Mouse (Mus musculus): ENCODE data around the gene Ccdc190. TPM values are rescaled to one million over a fixed set of nuclear protein-coding genes. Genes with fewer than 3 reads are reported as not detected.

Gene Ccdc190
- total and polyA plus RNA-seq, 3 experiments = not detected

DNA sequence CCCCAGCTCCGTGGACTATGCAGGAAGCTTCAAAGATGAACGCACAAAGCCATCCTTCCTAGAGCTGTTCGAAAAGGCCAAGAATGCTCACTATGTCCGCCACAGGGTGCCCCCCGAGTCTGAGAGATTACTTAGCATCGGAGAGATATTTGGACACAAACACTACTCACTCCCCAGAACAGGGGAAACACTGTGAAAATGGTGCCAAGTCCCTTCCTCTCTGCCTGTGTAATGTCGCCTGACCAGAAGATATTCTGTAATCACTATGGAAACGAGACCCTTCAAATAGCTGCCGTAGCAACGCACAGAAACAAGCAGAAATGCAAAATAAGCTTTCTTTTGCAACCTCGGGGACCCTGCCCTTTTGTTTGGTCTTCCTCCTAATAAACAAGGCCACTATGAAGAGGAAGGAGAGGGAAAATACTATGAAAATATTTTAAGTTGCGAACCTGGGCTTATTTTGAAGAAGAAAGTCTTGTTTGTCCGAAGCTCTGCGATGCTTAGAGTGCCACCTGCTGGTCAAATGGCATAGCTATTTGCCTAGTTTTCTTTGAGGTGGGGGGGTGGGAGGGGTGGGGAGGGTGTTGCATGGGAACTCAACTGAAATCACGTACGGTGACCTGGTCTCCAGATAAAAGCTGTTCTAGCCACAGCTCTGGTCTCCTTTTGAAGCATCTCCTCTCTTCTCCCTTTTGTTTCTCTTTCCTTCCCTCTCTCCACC lies 5.7 kb downstream of the Ccdc190 start:
- Histone ChIP-seq H3K4me3 (ENCODE audit: control insufficient read depth in 1 of 2, insufficient read depth in 1 of 2, low read depth in 2 of 2, low read length in 2 of 2) (no peak overlapping the region), H3K27me3 (ENCODE audit: control insufficient read depth in 1 of 2, insufficient read depth in 2 of 2, low read length in 2 of 2) (no peaks in the 10 kb centered on the region; a peak in 2 of 4 replicates), H3K4me1 (ENCODE audit: control insufficient read depth in 1 of 2, insufficient read depth in 2 of 2, low read length in 2 of 2) (no peaks in the 10 kb centered on the region), H3K79me2 (ENCODE audit: control insufficient read depth, insufficient read depth, low read length, poor library complexity) (no peaks in the 10 kb centered on the region), H3K27ac (ENCODE audit: control insufficient read depth, low read depth, low read length) (no peak overlapping the region), H3K9ac (ENCODE audit: control insufficient read depth, low read depth, low read length, poor library complexity, severe bottlenecking) (no peak overlapping the region), H3K9me3 (replicated peaks; ENCODE audit: insufficient read depth, low read length) (no peaks in the 10 kb centered on the region), H3K36me3 (ENCODE audit: control insufficient read depth in 1 of 2, insufficient read depth in 2 of 2, low read length in 2 of 2) (no peaks in the 10 kb centered on the region)
- peak; percentile 55 for DNase-seq (ENCODE audit: low read depth, low spot score)
- TF ChIP-seq GABPA (IDR thresholded peaks at IDR 0.05; ENCODE audit: low read depth, low read length) (no peak), SMC3 (IDR thresholded peaks at IDR 0.05; ENCODE audit: low read depth, low read length) (peak; percentile 63), CHD1 (IDR thresholded peaks at IDR 0.05; ENCODE audit: low read depth, low read length) (no peak), CTCF (IDR thresholded peaks at IDR 0.05 in 2 of 3, conservative IDR thresholded peaks at IDR 0.05 in 1 of 3; ENCODE audit: control insufficient read depth in 1 of 3, insufficient read depth in 1 of 3, low read depth in 2 of 3, low read length in 3 of 3, poor library complexity in 1 of 3, severe bottlenecking in 1 of 3) (peak; percentile 35 to 68 (median 55)), ZC3H11A (IDR thresholded peaks at IDR 0.05; ENCODE audit: low read depth, low read length) (0 out of 2 replicates have a peak, but pooled peaks have one; percentile 8), E2F4 (IDR thresholded peaks at IDR 0.05; ENCODE audit: borderline replicate concordance, low read depth, low read length) (no peak), RAD21 (IDR thresholded peaks at IDR 0.05; ENCODE audit: low read depth, low read length) (peak; percentile 40), MAZ (IDR thresholded peaks at IDR 0.05; ENCODE audit: low read depth, low read length) (peak; percentile 51; the same call in 1 of the 2 replicates), POLR2AphosphoS5 (IDR thresholded peaks at IDR 0.05; ENCODE audit: borderline replicate concordance, low read depth, low read length) (no peak)

DNA sequence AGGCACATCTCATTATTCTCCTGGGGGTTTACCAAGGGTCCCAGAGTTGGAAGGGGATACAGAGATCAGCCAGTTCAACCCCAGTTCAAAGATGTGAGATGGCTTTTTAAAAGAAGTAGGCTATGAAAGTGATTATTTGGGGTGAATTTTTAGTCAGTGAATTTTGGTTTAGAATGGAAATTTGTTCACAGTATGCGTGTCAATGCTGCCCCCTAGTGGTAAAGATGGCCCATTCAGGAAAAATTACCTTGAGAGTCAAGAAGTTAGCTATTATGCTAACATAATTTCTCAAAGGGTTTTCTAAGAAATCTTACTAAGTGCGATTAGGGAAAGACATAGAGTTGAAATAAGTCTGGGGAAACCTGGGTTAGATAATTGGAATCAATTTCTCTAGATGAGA lies 10.9 kb downstream of the Ccdc190 start:
- Histone ChIP-seq H3K36me3 (ENCODE audit: control insufficient read depth in 1 of 2, insufficient read depth in 2 of 2, low read length in 2 of 2) (no peaks in the 10 kb centered on the region), H3K27me3 (ENCODE audit: control insufficient read depth in 1 of 2, insufficient read depth in 2 of 2, low read length in 2 of 2) (no peaks in the 10 kb centered on the region), H3K27ac (ENCODE audit: control insufficient read depth, low read depth, low read length) (no peak overlapping the region), H3K9ac (ENCODE audit: control insufficient read depth, low read depth, low read length, poor library complexity, severe bottlenecking) (no peak overlapping the region), H3K4me1 (ENCODE audit: control insufficient read depth in 1 of 2, insufficient read depth in 2 of 2, low read length in 2 of 2) (no peaks in the 10 kb centered on the region), H3K4me3 (ENCODE audit: control insufficient read depth in 1 of 2, insufficient read depth in 1 of 2, low read depth in 2 of 2, low read length in 2 of 2) (no peak overlapping the region), H3K79me2 (ENCODE audit: control insufficient read depth, insufficient read depth, low read length, poor library complexity) (no peaks in the 10 kb centered on the region), H3K9me3 (replicated peaks; ENCODE audit: insufficient read depth, low read length) (no peaks in the 10 kb centered on the region)
- TF ChIP-seq SMC3 (IDR thresholded peaks at IDR 0.05; ENCODE audit: low read depth, low read length) = peak; percentile 73
- TF ChIP-seq ZKSCAN1 (IDR thresholded peaks at IDR 0.05; ENCODE audit: low read depth, low read length) = no peak
- TF ChIP-seq CTCF (IDR thresholded peaks at IDR 0.05 in 2 of 3, conservative IDR thresholded peaks at IDR 0.05 in 1 of 3; ENCODE audit: control insufficient read depth in 1 of 3, insufficient read depth in 1 of 3, low read depth in 2 of 3, low read length in 3 of 3, poor library complexity in 1 of 3, severe bottlenecking in 1 of 3) = peak; percentile 39 to 84 (median 68); a peak in 5 of 6 replicates
- no peak for TF ChIP-seq RCOR1 (IDR thresholded peaks at IDR 0.05; ENCODE audit: low read depth, low read length)
- no peak for TF ChIP-seq ELF1 (IDR thresholded peaks at IDR 0.05; ENCODE audit: low read depth, low read length)
- peak; percentile 79 for TF ChIP-seq RAD21 (IDR thresholded peaks at IDR 0.05; ENCODE audit: low read depth, low read length)
- peak; percentile 52 for TF ChIP-seq ZC3H11A (IDR thresholded peaks at IDR 0.05; ENCODE audit: low read depth, low read length)
- no peak for TF ChIP-seq POLR2A (IDR thresholded peaks at IDR 0.05; ENCODE audit: control insufficient read depth in 1 of 2, insufficient read depth in 1 of 2, low read depth in 1 of 2, low read length in 2 of 2, poor library complexity in 1 of 2)
- no peak for TF ChIP-seq TCF12 (IDR thresholded peaks at IDR 0.05; ENCODE audit: low read depth, low read length)
- no peak for TF ChIP-seq ZMIZ1 (IDR thresholded peaks at IDR 0.05; ENCODE audit: low read depth, low read length)
- peak; percentile 59 for DNase-seq (ENCODE audit: low read depth, low spot score)

All from MEL (cell line).